Comparison of ENCODE assay signal across 19 mouse cellular contexts in genomic region chr4:130357946-130358345, GRCm38 (mm10). TPM values are rescaled to one million over a fixed set of nuclear protein-coding genes. Genes with fewer than 3 reads are reported as not detected.
DNase-seq lines count a peak whose midpoint lies in the region; ATAC-seq and TF ChIP-seq lines count a peak whose summit lies in the region.
"Had no signal": no experiment of that assay in that cellular context is flagged by ENCODE, and none has a peak within 500 bp of the region (broad histone marks: within the 10 kb centered on the region; RNA-seq: fewer than 3 reads in every experiment).

No protein-coding gene starts in this region.

- peaks cover 31% of the 10 kb centered on the region for H3K36me3 ChIP-seq in limb, embryonic 12.5 days
- peaks cover 50% of the 10 kb centered on the region for H3K36me3 ChIP-seq in limb, embryonic 10.5 days
- H3K36me3 ChIP-seq in CH12.LX (replicated peaks in 1 of 2; ENCODE audit: control insufficient read depth in 1 of 2, insufficient read depth in 1 of 2, low read length in 1 of 2) (peaks cover 20 to 53% of the 10 kb centered on the region in 2 experiments), MEL (ENCODE audit: control insufficient read depth in 1 of 2, insufficient read depth in 2 of 2, low read length in 2 of 2) (peaks cover 1 to 15% of the 10 kb centered on the region in 2 experiments)
- H3K36me3 ChIP-seq in liver, embryonic 13.5 days: peaks cover 42% of the 10 kb centered on the region
- peaks cover 7% of the 10 kb centered on the region; the same call in 1 of the 2 replicates for H3K36me3 ChIP-seq in midbrain, embryonic 16.5 days (ENCODE audit: control insufficient read depth, insufficient read depth, low read length)

- 0 out of 2 replicates have a peak overlapping the region, but pooled peaks have one; percentile 12 for H3K9ac ChIP-seq in limb, embryonic 12.5 days (replicated peaks)
- H3K9ac ChIP-seq in CH12.LX (ENCODE audit: insufficient read depth, low read depth) (no peak overlapping the region), MEL (ENCODE audit: control insufficient read depth, low read depth, low read length, poor library complexity, severe bottlenecking) (no peak overlapping the region)
- H3K9ac ChIP-seq in liver, embryonic 13.5 days: peak overlapping the region; percentile 5; the same call in 1 of the 2 replicates
- no peak overlapping the region for H3K9ac ChIP-seq in midbrain, embryonic 16.5 days (ENCODE audit: low read depth, low read length)

- TF ChIP-seq CTCF in CH12.LX (conservative IDR thresholded peaks at IDR 0.05 in 1 of 2, IDR thresholded peaks at IDR 0.05 in 1 of 2; ENCODE audit: low read depth in 2 of 2, low read length in 2 of 2) (no peak), MEL (IDR thresholded peaks at IDR 0.05 in 2 of 3, conservative IDR thresholded peaks at IDR 0.05 in 1 of 3; ENCODE audit: control insufficient read depth in 1 of 3, insufficient read depth in 1 of 3, low read depth in 2 of 3, low read length in 3 of 3, poor library complexity in 1 of 3, severe bottlenecking in 1 of 3) (no peak)
- no peak for TF ChIP-seq CTCF in left cerebral cortex, adult 2 months (IDR thresholded peaks at IDR 0.05)

- H3K4me2 ChIP-seq in limb, embryonic 12.5 days: no peak overlapping the region
- H3K4me2 ChIP-seq in CH12.LX (ENCODE audit: insufficient read depth, low read depth, poor library complexity, severe bottlenecking): no peak overlapping the region
- H3K4me2 ChIP-seq in liver, embryonic 13.5 days: peak overlapping the region; percentile 80
- H3K4me2 ChIP-seq in midbrain, embryonic 16.5 days (ENCODE audit: low read length): no peak overlapping the region

- no peaks in the 10 kb centered on the region for H3K9me3 ChIP-seq in limb, embryonic 12.5 days
- no peaks in the 10 kb centered on the region for H3K9me3 ChIP-seq in limb, embryonic 10.5 days (replicated peaks)
- no peaks in the 10 kb centered on the region for H3K9me3 ChIP-seq in CH12.LX (replicated peaks; ENCODE audit: low read length)
- H3K9me3 ChIP-seq in MEL (replicated peaks; ENCODE audit: insufficient read depth, low read length): no peaks in the 10 kb centered on the region
- no peaks in the 10 kb centered on the region for H3K9me3 ChIP-seq in liver, embryonic 13.5 days (replicated peaks)
- no peaks in the 10 kb centered on the region for H3K9me3 ChIP-seq in midbrain, embryonic 16.5 days (replicated peaks; ENCODE audit: control insufficient read depth, low read length, poor library complexity, severe bottlenecking)

- H3K4me3 ChIP-seq in limb, embryonic 12.5 days (replicated peaks): no peak overlapping the region
- H3K4me3 ChIP-seq in limb, embryonic 10.5 days: no peak overlapping the region
- H3K4me3 ChIP-seq in CH12.LX (replicated peaks in 1 of 3; ENCODE audit: low read depth in 2 of 3, low read length in 2 of 3, poor library complexity in 1 of 3): no peak overlapping the region
- no peak overlapping the region for H3K4me3 ChIP-seq in MEL (ENCODE audit: control insufficient read depth in 1 of 2, insufficient read depth in 1 of 2, low read depth in 2 of 2, low read length in 2 of 2)
- no peak overlapping the region for H3K4me3 ChIP-seq in liver, embryonic 13.5 days (replicated peaks)
- H3K4me3 ChIP-seq in midbrain, embryonic 16.5 days (ENCODE audit: low read depth, low read length): no peak overlapping the region
- H3K4me3 ChIP-seq in left cerebral cortex, adult 2 months: no peak overlapping the region

- no peak for DNase-seq in limb, embryonic 10.5 days (ENCODE audit: low spot score)
- DNase-seq in CH12.LX (ENCODE audit: extremely low read depth) (peak; percentile 44), MEL (ENCODE audit: low read depth, low spot score) (peak; percentile 65)
- peak; percentile 23 for DNase-seq in liver, embryonic 13.5 days
- no peak for DNase-seq in left cerebral cortex, adult 2 months (ENCODE audit: extremely low spot score in 1 of 2, low spot score in 2 of 2)
- no peak for DNase-seq in thymus, adult 18-20 months
- DNase-seq: gastrocnemius, postnatal 14 days; kidney, adult 18-20 months; kidney, postnatal 14 days; lung, postnatal 4 days; retina, postnatal 1 day; right cerebral cortex, postnatal 4 days; thymus, postnatal 4 days had no signal

- H3K27me3 ChIP-seq in limb, embryonic 12.5 days: no peaks in the 10 kb centered on the region
- H3K27me3 ChIP-seq in limb, embryonic 10.5 days (ENCODE audit: low read depth, poor library complexity, severe bottlenecking): no peaks in the 10 kb centered on the region
- H3K27me3 ChIP-seq in CH12.LX (replicated peaks): no peaks in the 10 kb centered on the region
- H3K27me3 ChIP-seq in MEL (ENCODE audit: control insufficient read depth in 1 of 2, insufficient read depth in 2 of 2, low read length in 2 of 2): no peaks in the 10 kb centered on the region
- no peaks in the 10 kb centered on the region for H3K27me3 ChIP-seq in liver, embryonic 13.5 days
- H3K27me3 ChIP-seq in midbrain, embryonic 16.5 days (ENCODE audit: control insufficient read depth, insufficient read depth, low read depth, low read length): no peaks in the 10 kb centered on the region

- in situ Hi-C loops in CH12.LX (cut with MboI; ENCODE audit: low pct_ligation_motif_present, low pct_unique_long_range_greater_than_20kb, low sequenced_read_pairs): no loop called here

- TF ChIP-seq EP300 in CH12.LX (IDR thresholded peaks at IDR 0.05; ENCODE audit: low read length) (no peak), MEL (IDR thresholded peaks at IDR 0.05; ENCODE audit: low read depth in 1 of 2, low read length in 2 of 2) (no peak)

- H3K79me2 ChIP-seq in CH12.LX (replicated peaks; ENCODE audit: control insufficient read depth, extremely low read depth, insufficient read depth, poor library complexity, severe bottlenecking) (peaks cover 49% of the 10 kb centered on the region), MEL (ENCODE audit: control insufficient read depth, insufficient read depth, low read length, poor library complexity) (peaks cover 37% of the 10 kb centered on the region)

- dilution Hi-C loops in CH12.LX (cut with MboI; ENCODE audit: extremely low pct_ligation_motif_present, extremely low pct_unique_long_range_greater_than_20kb, low sequenced_read_pairs): no loop called here

- H3K27ac ChIP-seq in limb, embryonic 12.5 days: no peak overlapping the region
- no peak overlapping the region for H3K27ac ChIP-seq in limb, embryonic 10.5 days
- H3K27ac ChIP-seq in CH12.LX (ENCODE audit: insufficient read depth, low read depth) (no peak overlapping the region), MEL (ENCODE audit: control insufficient read depth, low read depth, low read length) (no peak overlapping the region)
- peak overlapping the region; percentile 9 for H3K27ac ChIP-seq in liver, embryonic 13.5 days
- no peak overlapping the region for H3K27ac ChIP-seq in midbrain, embryonic 16.5 days (ENCODE audit: low read length)
- no peak overlapping the region for H3K27ac ChIP-seq in left cerebral cortex, adult 2 months

- no peak for ATAC-seq in limb, embryonic 12.5 days (ENCODE audit: insufficient number of reproducible peaks, insufficient read depth, low FRiP score, low TSS enrichment, low read depth)
- no peak for ATAC-seq in liver, embryonic 13.5 days (ENCODE audit: low read depth)
- ATAC-seq in midbrain, embryonic 16.5 days: no peak
- ATAC-seq: forebrain, embryonic 14.5 days had no signal

- no peak for TF ChIP-seq POLR2A in CH12.LX (IDR thresholded peaks at IDR 0.05; ENCODE audit: low read depth, low read length)
- TF ChIP-seq POLR2A in MEL (IDR thresholded peaks at IDR 0.05; ENCODE audit: control insufficient read depth in 1 of 2, insufficient read depth in 1 of 2, low read depth in 1 of 2, low read length in 2 of 2, poor library complexity in 1 of 2): no peak

- TF ChIP-seq RAD21 in CH12.LX (IDR thresholded peaks at IDR 0.05; ENCODE audit: low read depth, low read length) (no peak), MEL (IDR thresholded peaks at IDR 0.05; ENCODE audit: low read depth, low read length) (no peak)

- peaks cover 17% of the 10 kb centered on the region for H3K4me1 ChIP-seq in limb, embryonic 12.5 days (replicated peaks)
- peaks cover 21% of the 10 kb centered on the region for H3K4me1 ChIP-seq in limb, embryonic 10.5 days
- H3K4me1 ChIP-seq in CH12.LX (ENCODE audit: control insufficient read depth in 1 of 2, insufficient read depth in 2 of 2): peaks cover 7 to 36% of the 10 kb centered on the region in 2 experiments
- peaks cover 0 to 18% of the 10 kb centered on the region in 2 experiments; a peak in 3 of 4 replicates for H3K4me1 ChIP-seq in MEL (ENCODE audit: control insufficient read depth in 1 of 2, insufficient read depth in 2 of 2, low read length in 2 of 2)
- peaks cover 38% of the 10 kb centered on the region for H3K4me1 ChIP-seq in liver, embryonic 13.5 days (replicated peaks)
- peaks cover 18% of the 10 kb centered on the region for H3K4me1 ChIP-seq in midbrain, embryonic 16.5 days (ENCODE audit: control insufficient read depth, insufficient read depth, low read length)

- intact Hi-C loops in left cerebral cortex, adult 2 months (cut with DNase I): no loop called here

RNA-seq across cellular contexts. Expression of gene Zcchc17, which starts 1.8 kb away (rescaled TPM):
- 73.9 and 76.8 TPM in 2 replicates for polyA plus RNA-seq in limb, embryonic 12.5 days (2016; fragmentation: Nextera tagmentation; extraction: Ambion mirVana)
- polyA plus RNA-seq in limb, embryonic 10.5 days (2016; fragmentation: Nextera tagmentation; extraction: Ambion mirVana): 72.9 and 73.5 TPM in 2 replicates
- total RNA-seq in CH12.LX (2012; rRNA removed): 31.7 and 42.6 TPM in 2 replicates
- 51.8 and 54.8 TPM in 2 replicates for total RNA-seq in CH12.LX (2014; rRNA removed)
- 67.7 and 87.4 TPM in 2 replicates for polyA plus RNA-seq in CH12.LX (2012; ENCODE audit: insufficient read length, low read depth)
- total RNA-seq in MEL (2012; rRNA removed): 35.8 and 43.7 TPM in 2 replicates
- 10 to 100 TPM in 1 of 2 experiments, not detected in 1; 62.5 TPM for polyA plus RNA-seq in MEL (2012; ENCODE audit: insufficient read depth in 1 of 2, insufficient read length in 2 of 2, low read depth in 1 of 2, low replicate concordance in 2 of 2, missing spikeins in 1 of 2)
- polyA plus RNA-seq in liver, embryonic 13.5 days (2015; fragmentation: Nextera tagmentation; extraction: Ambion mirVana): 50.2 and 57.6 TPM in 2 replicates
- polyA plus RNA-seq in midbrain, embryonic 16.5 days (2015; fragmentation: Nextera tagmentation; extraction: Ambion mirVana): 85.9 and 91.3 TPM in 2 replicates
- total RNA-seq in left cerebral cortex, adult 2 months (2021): 10 to 100 TPM; 64.0 to 64.2 TPM

RNA-seq across cellular contexts. Expression of gene Snrnp40, which starts 2.0 kb away (rescaled TPM):
- polyA plus RNA-seq in limb, embryonic 12.5 days (2016; fragmentation: Nextera tagmentation; extraction: Ambion mirVana): 200 and 212 TPM in 2 replicates
- polyA plus RNA-seq in limb, embryonic 10.5 days (2016; fragmentation: Nextera tagmentation; extraction: Ambion mirVana): 254 and 257 TPM in 2 replicates
- total RNA-seq in CH12.LX (2012; rRNA removed) (108 and 134 TPM in 2 replicates), CH12.LX (2014; rRNA removed) (180 and 184 TPM in 2 replicates), MEL (2012; rRNA removed) (127 and 133 TPM in 2 replicates)
- polyA plus RNA-seq in CH12.LX (2012; ENCODE audit: insufficient read length, low read depth) (128 and 157 TPM in 2 replicates), MEL (2012; ENCODE audit: insufficient read depth in 1 of 2, insufficient read length in 2 of 2, low read depth in 1 of 2, low replicate concordance in 2 of 2, missing spikeins in 1 of 2) (100 to 1,000 TPM; 151 to 371 TPM)
- 94.0 and 96.3 TPM in 2 replicates for polyA plus RNA-seq in liver, embryonic 13.5 days (2015; fragmentation: Nextera tagmentation; extraction: Ambion mirVana)
- polyA plus RNA-seq in midbrain, embryonic 16.5 days (2015; fragmentation: Nextera tagmentation; extraction: Ambion mirVana): 84.2 and 94.5 TPM in 2 replicates
- total RNA-seq in left cerebral cortex, adult 2 months (2021): 10 to 100 TPM; 24.2 to 25.4 TPM

RNA-seq across cellular contexts. Expression of gene Gm10570, which starts 49.5 kb away (rescaled TPM):
- polyA plus RNA-seq in limb, embryonic 12.5 days (2016; fragmentation: Nextera tagmentation; extraction: Ambion mirVana): not detected in 2 replicates
- polyA plus RNA-seq in limb, embryonic 10.5 days (2016; fragmentation: Nextera tagmentation; extraction: Ambion mirVana): not detected in 2 replicates
- total RNA-seq in CH12.LX (2012; rRNA removed) (not detected in 2 replicates), CH12.LX (2014; rRNA removed) (not detected in 2 replicates), MEL (2012; rRNA removed) (not detected in 2 replicates)
- polyA plus RNA-seq in CH12.LX (2012; ENCODE audit: insufficient read length, low read depth) (not detected in 2 replicates), MEL (2012; ENCODE audit: insufficient read depth in 1 of 2, insufficient read length in 2 of 2, low read depth in 1 of 2, low replicate concordance in 2 of 2, missing spikeins in 1 of 2) (not detected)
- not detected in 2 replicates for polyA plus RNA-seq in liver, embryonic 13.5 days (2015; fragmentation: Nextera tagmentation; extraction: Ambion mirVana)
- 1.1 and 1.5 TPM in 2 replicates for polyA plus RNA-seq in midbrain, embryonic 16.5 days (2015; fragmentation: Nextera tagmentation; extraction: Ambion mirVana)
- 1 to 10 TPM; 1.0 to 2.3 TPM for total RNA-seq in left cerebral cortex, adult 2 months (2021)
- total RNA-seq: gastrocnemius, postnatal 14 days had no signal
- polyA plus RNA-seq: hindbrain, embryonic 11.5 days; liver, embryonic 16.5 days; neural tube, embryonic 11.5 days had no signal

RNA-seq across cellular contexts. Expression of gene Fabp3, which starts 49.6 kb away (rescaled TPM):
- 11.3 and 14.1 TPM in 2 replicates for polyA plus RNA-seq in limb, embryonic 12.5 days (2016; fragmentation: Nextera tagmentation; extraction: Ambion mirVana)
- polyA plus RNA-seq in limb, embryonic 10.5 days (2016; fragmentation: Nextera tagmentation; extraction: Ambion mirVana): 2.2 and 3.0 TPM in 2 replicates
- total RNA-seq in CH12.LX (2012; rRNA removed): not detected in 2 replicates
- not detected in 2 replicates for total RNA-seq in CH12.LX (2014; rRNA removed)
- polyA plus RNA-seq in CH12.LX (2012; ENCODE audit: insufficient read length, low read depth): 0.38 TPM in 1 of 2 replicates, not detected in the other
- not detected in 2 replicates for total RNA-seq in MEL (2012; rRNA removed)
- polyA plus RNA-seq in MEL (2012; ENCODE audit: insufficient read depth in 1 of 2, insufficient read length in 2 of 2, low read depth in 1 of 2, low replicate concordance in 2 of 2, missing spikeins in 1 of 2): under 1 TPM in 1 of 2 experiments, not detected in 1; 0.60 TPM
- 1.5 and 2.8 TPM in 2 replicates for polyA plus RNA-seq in liver, embryonic 13.5 days (2015; fragmentation: Nextera tagmentation; extraction: Ambion mirVana)
- 257 and 308 TPM in 2 replicates for polyA plus RNA-seq in midbrain, embryonic 16.5 days (2015; fragmentation: Nextera tagmentation; extraction: Ambion mirVana)
- 100 to 1,000 TPM; 124 to 126 TPM for total RNA-seq in left cerebral cortex, adult 2 months (2021)

Comparison
In these comparisons a context has a peak if more than half of its experiments do, and no peak if none do; other contexts are left out.
1. H3K9ac ChIP-seq: peak in limb, embryonic 12.5 days (single experiment) and liver, embryonic 13.5 days (single experiment); none in CH12.LX (single experiment), MEL (single experiment) and midbrain, embryonic 16.5 days (single experiment).
2. DNase-seq: peak in CH12.LX (single experiment), MEL (single experiment) and liver, embryonic 13.5 days (single experiment); none in limb, embryonic 10.5 days (single experiment), left cerebral cortex, adult 2 months (0 of 2) and thymus, adult 18-20 months (0 of 2).